Mouse (Mus musculus) liver, embryonic 14.5 days (tissue): ENCODE measurements around the gene Mmp9. TPM values are rescaled to one million over a fixed set of nuclear protein-coding genes. Genes with fewer than 3 reads are reported as not detected.

ENCODE experiments used
- ATAC-seq: fragments of 200-750 bp; cut with Nextera tagmentation; 2 replicates; pipeline ENCODE4 v1.8.0; 2017; ENCODE audit warnings: moderate number of reproducible peaks, mild to moderate bottlenecking, moderate library complexity; ENCODE audit not compliant: insufficient read depth
- DNase-seq, 3 experiments: peaks; one replicate each; pipeline ENCODE4 v3.0.0-alpha.2; 2012 to 2013; ENCODE audit warnings: low read depth in 3 of 3, low spot score in 3 of 3
- H3K27ac ChIP-seq: fragments of 300-500 bp; sonication (generic); 2 replicates; pipeline ENCODE4 v1.5.1; 2014; ENCODE audit warnings: moderate library complexity, mild to moderate bottlenecking, control low read depth, inconsistent platforms
- H3K27me3 ChIP-seq: fragments of 300-500 bp; sonication (generic); 2 replicates; pipeline ENCODE4 v1.6.1; 2014; ENCODE audit warnings: mild to moderate bottlenecking, low read length, moderate library complexity; ENCODE audit not compliant: control insufficient read depth, insufficient read depth
- H3K36me3 ChIP-seq: fragments of 300-500 bp; sonication (generic); replicated peaks from 2 replicates; pipeline ENCODE4 v1.6.1; 2014; ENCODE audit warnings: low read depth; ENCODE audit not compliant: control insufficient read depth, insufficient read depth
- H3K4me1 ChIP-seq, 2 experiments: fragments of 200-500 bp in 1 of 2; fragments of 300-500 bp in 1 of 2; sonication (generic) in 1 of 2; replicated peaks; 2 replicates each; pipeline ENCODE4 v1.6.1; 2012 to 2014; ENCODE audit warnings: antibody characterized with exemption in 1 of 2, inconsistent platforms in 1 of 2, low read length in 1 of 2; ENCODE audit not compliant: control insufficient read depth in 2 of 2, insufficient read depth in 2 of 2
- H3K4me2 ChIP-seq: fragments of 300-500 bp; sonication (generic); 2 replicates; pipeline ENCODE4 v1.6.1; 2014; ENCODE audit warnings: low read depth, mild to moderate bottlenecking, control low read depth, moderate library complexity
- H3K4me3 ChIP-seq, 2 experiments: fragments of 200-500 bp in 1 of 2; fragments of 300-500 bp in 1 of 2; sonication (generic) in 1 of 2; 2 replicates each; pipeline ENCODE4 v1.5.1; 2012 to 2014; ENCODE audit warnings: low read depth in 2 of 2, low read length in 2 of 2, mild to moderate bottlenecking in 2 of 2, control low read depth in 1 of 2, inconsistent platforms in 1 of 2, moderate library complexity in 1 of 2; ENCODE audit not compliant: insufficient read depth in 1 of 2
- H3K9ac ChIP-seq: fragments of 300-500 bp; sonication (generic); replicated peaks from 2 replicates; pipeline ENCODE4 v1.6.1; 2014; ENCODE audit warnings: mild to moderate bottlenecking, control low read depth, moderate library complexity
- H3K9me3 ChIP-seq: fragments of 300-500 bp; sonication (generic); 2 replicates; pipeline ENCODE4 v1.6.1; 2016; ENCODE audit warnings: low read length, mixed read lengths; ENCODE audit not compliant: control insufficient read depth
- CTCF ChIP-seq: IDR thresholded peaks from 2 replicates; pipeline ENCODE4 v1.5.1; 2016; ENCODE audit warnings: antibody characterized with exemption, low read depth, control low read depth
- EP300 ChIP-seq: IDR thresholded peaks from 2 replicates; pipeline ENCODE4 v1.6.1; 2016; ENCODE audit warnings: antibody characterized with exemption, low read depth
- WGBS: fragments of 180-500 bp; shearing (Covaris S2); extraction: QIAGEN DNeasy Blood & Tissue Kit; methylation state at CpG from one replicate; pipeline ENCODE4 v1.1.7; 2014; ENCODE audit not compliant: insufficient replicate concordance; 5-methylcytosine and 5-hydroxymethylcytosine counted together
- polyA plus RNA-seq, 2 experiments: library from polyadenylated mRNA; depleted of rRNA in 1 of 2; stranded (reverse) in 1 of 2; unstranded in 1 of 2; fragments of >200 nt; fragmentation: Nextera tagmentation in 1 of 2; extraction: Ambion mirVana in 1 of 2; gene quantifications; 2 replicates each; pipeline versions ENCODE4 v1.2.1 to v1.2.3; 2012 to 2014

Mmp9 gene
- polyA plus RNA-seq, 2 experiments, result 0.97 to 1.2 TPM

DNA sequence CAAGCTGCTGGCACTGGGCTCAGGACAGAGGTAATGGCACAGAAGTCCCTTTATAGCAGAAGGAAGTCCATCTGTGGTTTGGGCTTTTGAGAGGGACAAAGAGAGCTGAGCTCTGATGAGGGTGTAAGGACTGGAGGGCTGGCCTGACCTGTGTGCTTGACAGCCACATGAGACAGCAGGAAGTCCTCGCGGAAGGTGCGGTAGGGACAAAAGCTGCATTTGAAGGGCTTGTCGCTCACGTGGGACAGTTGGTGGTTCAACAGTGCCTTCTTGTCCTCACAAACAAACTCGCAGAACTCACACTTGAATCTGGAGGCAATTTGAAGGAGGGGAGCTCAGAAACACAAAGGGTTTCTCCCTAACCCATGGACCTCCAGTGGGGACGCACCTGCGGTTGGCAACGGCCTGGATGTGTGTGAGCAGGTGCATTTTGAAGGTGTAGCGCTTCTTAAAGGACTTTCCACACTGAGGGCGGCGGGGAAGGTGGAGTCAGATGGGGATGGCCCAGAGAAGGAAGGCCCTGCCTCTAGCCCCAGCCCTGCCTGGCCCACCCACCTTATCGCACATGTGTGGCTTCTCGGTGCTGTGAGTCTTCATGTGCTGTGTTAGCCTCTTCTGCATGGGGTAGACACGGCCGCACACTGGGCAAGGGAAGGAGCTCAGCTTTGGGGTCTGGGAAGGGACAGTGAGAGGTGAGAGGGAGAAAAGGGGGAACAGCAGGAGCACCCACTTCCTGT lies 40.7 kb upstream of the Mmp9 start:
- H3K36me3 ChIP-seq, result peaks cover 87% of the 10 kb centered on the region
- no peak overlapping the region for H3K4me3 ChIP-seq
- H3K27me3 ChIP-seq, result no peaks in the 10 kb centered on the region
- no peaks in the 10 kb centered on the region for H3K4me1 ChIP-seq
- no peak overlapping the region for H3K9ac ChIP-seq
- DNase-seq (no peak), ATAC-seq (peak; percentile 22; the same call in 1 of the 2 replicates)
- no peaks in the 10 kb centered on the region for H3K9me3 ChIP-seq
- H3K27ac ChIP-seq, result no peak overlapping the region
- 80% methylated on average over 16 of the region's 16 CpGs for WGBS
- no peak overlapping the region for H3K4me2 ChIP-seq
- TF ChIP-seq EP300 (no peak), CTCF (no peak)

DNA sequence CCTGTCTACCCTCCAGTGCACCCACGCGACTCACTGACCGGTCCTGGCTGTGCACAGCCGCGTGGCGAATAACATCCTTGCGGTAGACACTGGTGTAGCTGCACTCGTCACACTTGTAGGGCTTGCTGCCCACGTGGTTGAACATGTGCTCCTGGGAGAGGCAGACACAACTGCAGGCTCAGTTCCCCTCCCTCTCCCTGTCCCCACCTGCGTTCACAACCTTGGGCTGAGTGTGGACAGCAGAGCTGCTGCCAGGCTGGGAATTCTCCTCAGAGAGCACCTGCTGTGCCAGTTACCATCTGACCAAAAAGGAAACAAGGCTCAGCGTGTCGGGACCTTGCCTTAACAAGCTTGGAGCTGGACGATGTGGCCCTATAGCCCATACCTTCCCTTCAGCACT lies 39.2 kb upstream of the Mmp9 start:
- no peak overlapping the region for H3K9ac ChIP-seq
- H3K36me3 ChIP-seq, result peaks cover 86% of the 10 kb centered on the region
- TF ChIP-seq CTCF, result no peak
- no peak for TF ChIP-seq EP300
- H3K4me3 ChIP-seq, result no peak overlapping the region
- H3K4me2 ChIP-seq, result no peak overlapping the region
- H3K27ac ChIP-seq, result no peak overlapping the region
- DNase-seq (no peak), ATAC-seq (no peak)
- no peaks in the 10 kb centered on the region for H3K27me3 ChIP-seq
- 90% methylated on average over 13 of the region's 13 CpGs for WGBS
- no peaks in the 10 kb centered on the region for H3K4me1 ChIP-seq
- H3K9me3 ChIP-seq, result peaks cover 4% of the 10 kb centered on the region

DNA sequence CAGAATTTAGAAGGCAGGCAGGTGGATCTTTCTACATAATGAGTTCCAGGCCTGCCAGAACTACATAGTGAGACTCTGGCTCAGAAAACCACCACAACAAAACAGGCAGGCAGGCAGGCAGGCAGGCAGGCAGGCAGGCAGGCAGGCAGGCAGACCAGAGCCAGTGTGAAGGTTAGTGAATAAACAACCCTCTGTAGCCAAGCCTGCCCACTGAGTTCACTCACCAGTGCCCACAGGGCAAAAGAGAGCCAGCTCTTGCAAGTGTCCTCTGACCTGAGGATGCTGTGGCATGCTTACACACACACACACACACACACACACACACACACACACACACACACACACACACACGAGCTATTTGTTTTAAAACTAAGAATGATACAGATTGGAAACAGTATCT lies 37.1 kb upstream of the Mmp9 start:
- WGBS, result 57% methylated on average over 1 of the region's 1 CpGs
- DNase-seq (no peak), ATAC-seq (no peak)
- no peak overlapping the region for H3K27ac ChIP-seq
- H3K9me3 ChIP-seq, result peaks cover 4% of the 10 kb centered on the region
- H3K36me3 ChIP-seq, result peaks cover 86% of the 10 kb centered on the region
- TF ChIP-seq EP300 (no peak), CTCF (no peak)
- no peak overlapping the region for H3K4me2 ChIP-seq
- H3K4me3 ChIP-seq, result no peak overlapping the region
- no peak overlapping the region for H3K9ac ChIP-seq
- H3K4me1 ChIP-seq, result no peaks in the 10 kb centered on the region
- no peaks in the 10 kb centered on the region for H3K27me3 ChIP-seq

DNA sequence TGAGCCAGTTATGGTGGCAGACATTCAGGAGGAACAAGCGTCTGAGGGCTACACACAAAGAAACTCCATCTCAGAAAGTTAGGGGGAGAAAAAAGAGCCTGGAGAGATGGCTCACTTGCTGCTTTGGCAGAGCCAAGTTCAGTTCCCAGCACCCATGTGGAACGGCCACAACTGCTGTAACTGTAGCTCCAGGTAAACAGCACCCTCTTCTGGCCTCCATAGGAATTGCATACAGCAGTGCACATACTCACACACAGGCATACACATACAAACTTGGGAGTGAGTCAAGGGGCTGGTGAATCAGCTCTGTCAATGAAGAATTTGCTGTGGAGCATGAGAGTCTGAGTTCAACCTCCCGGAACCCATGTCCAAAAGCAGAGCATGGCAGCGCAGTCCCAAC lies 34.5 kb upstream of the Mmp9 start:
- no peak overlapping the region for H3K27ac ChIP-seq
- 92% methylated on average over 4 of the region's 4 CpGs for WGBS

DNA sequence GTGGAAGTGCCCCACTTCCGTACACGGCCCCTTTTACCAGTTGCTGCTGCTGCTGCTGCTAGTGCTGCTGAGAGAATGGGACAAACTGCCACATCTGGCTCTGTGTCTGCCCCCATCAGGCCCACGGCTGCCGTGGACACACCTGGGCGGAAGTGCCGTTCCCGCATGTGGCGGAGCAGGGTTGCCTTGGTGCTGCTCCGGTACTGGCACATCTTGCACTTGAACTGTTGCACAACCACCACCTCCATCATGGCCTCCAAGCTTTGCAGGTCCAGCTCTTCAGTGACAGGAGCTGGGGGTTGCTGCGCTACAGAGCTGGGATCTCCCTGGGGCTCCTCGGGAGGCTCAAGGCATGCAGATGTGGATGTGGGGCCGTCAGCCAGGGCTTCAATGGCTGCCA lies 33.1 kb upstream of the Mmp9 start:
- Histone ChIP-seq H3K4me3 (no peak overlapping the region), H3K27me3 (no peaks in the 10 kb centered on the region), H3K9ac (no peak overlapping the region), H3K9me3 (peaks cover 4% of the 10 kb centered on the region), H3K4me1 (peaks cover 0 to 14% of the 10 kb centered on the region in 2 experiments; a peak in 2 of 4 replicates), H3K36me3 (peaks cover 51% of the 10 kb centered on the region), H3K27ac (no peak overlapping the region), H3K4me2 (no peak overlapping the region)
- 93% methylated on average over 12 of the region's 12 CpGs for WGBS
- ATAC-seq (no peak), DNase-seq (no peak)
- TF ChIP-seq EP300, result no peak
- no peak for TF ChIP-seq CTCF

More for the DNA sequence above, 34.5 kb upstream of the Mmp9 start:
- no peak overlapping the region for H3K4me2 ChIP-seq
- DNase-seq (no peak), ATAC-seq (no peak)
- no peaks in the 10 kb centered on the region for H3K27me3 ChIP-seq
- peak; percentile 62 for TF ChIP-seq CTCF
- no peak for TF ChIP-seq EP300
- peaks cover 4% of the 10 kb centered on the region for H3K9me3 ChIP-seq
- H3K36me3 ChIP-seq, result peaks cover 64% of the 10 kb centered on the region
- no peak overlapping the region for H3K4me3 ChIP-seq
- no peak overlapping the region for H3K9ac ChIP-seq
- peaks cover 0 to 9% of the 10 kb centered on the region in 2 experiments; a peak in 2 of 4 replicates for H3K4me1 ChIP-seq
